ENCODE assay signal across 8 mouse cellular contexts in the genomic region with DNA sequence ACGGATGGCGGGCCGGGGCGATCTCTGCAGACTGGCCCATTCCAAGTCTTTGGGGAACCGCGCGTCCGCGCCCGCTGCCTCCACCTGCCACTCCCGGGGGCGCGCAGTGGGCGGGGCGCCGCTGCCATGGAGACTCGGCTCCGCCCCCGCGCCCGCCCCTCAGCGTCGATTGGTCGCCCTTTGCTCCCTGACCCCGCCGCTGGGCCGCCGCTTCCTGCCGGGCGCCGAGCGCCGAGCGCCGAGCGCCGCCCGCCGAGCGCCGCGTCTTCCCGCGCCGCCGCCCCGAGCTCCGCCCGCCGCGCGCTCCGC. TPM values are rescaled to one million over a fixed set of nuclear protein-coding genes. Genes with fewer than 3 reads are reported as not detected.
DNase-seq lines count a peak whose midpoint lies in the region; ATAC-seq and TF ChIP-seq lines count a peak whose summit lies in the region.

Gene Galnt2 (plus strand): TSS at position 216 of the 309 bp plus-strand sequence.

- WGBS in intestine, postnatal 0 days, result 1% methylated on average over 44 of the region's 53 CpGs
- 2% methylated on average over 48 of the region's 53 CpGs for WGBS in midbrain, embryonic 10.5 days

- intact Hi-C loops in left cerebral cortex, postnatal 36 days (cut with DNase I), result loop anchor here (5.0 kb wide), 4 partner anchors 51 to 179 kb away; no protein-coding TSS in a partner anchor

- H3K9ac ChIP-seq in intestine, postnatal 0 days (ENCODE audit: low read depth, low read length), result peak within 1 kb of the TSS; percentile 79

- peak within 1 kb of the TSS; percentile 74 for H3K4me2 ChIP-seq in intestine, postnatal 0 days (replicated peaks; ENCODE audit: low read depth)

- no peaks in the 10 kb centered on the region for H3K9me3 ChIP-seq in intestine, postnatal 0 days (ENCODE audit: control insufficient read depth)
- H3K9me3 ChIP-seq in midbrain, embryonic 10.5 days (replicated peaks), result no peaks in the 10 kb centered on the region

- H3K4me1 ChIP-seq in intestine, postnatal 0 days (replicated peaks; ENCODE audit: control insufficient read depth, insufficient read depth, low read length), result no peaks in the 10 kb centered on the region
- peaks cover 35% of the 10 kb centered on the region for H3K4me1 ChIP-seq in midbrain, embryonic 10.5 days

- peak; percentile 85 for ATAC-seq in intestine, postnatal 0 days

- DNase-seq in adrenal gland, adult 8-10 months, result peak; percentile 78
- peak; percentile 93 for DNase-seq in embryo, embryonic 11 days
- no peak for DNase-seq in gonadal fat pad, adult 2 months (ENCODE audit: low read depth)
- peak; percentile 89 to 92 for DNase-seq in left cerebral cortex, postnatal 36 days (ENCODE audit: low spot score in 2 of 2)
- DNase-seq in midbrain, embryonic 10.5 days (ENCODE audit: low spot score), result peak; percentile 87
- peak; percentile 95 for DNase-seq in right cerebral cortex, postnatal 4 days
- DNase-seq in yolk sac, embryonic 10.5 days (ENCODE audit: low spot score), result peak; percentile 78

- no peaks in the 10 kb centered on the region for H3K27me3 ChIP-seq in intestine, postnatal 0 days (replicated peaks; ENCODE audit: control insufficient read depth, insufficient read depth, low read length)
- no peaks in the 10 kb centered on the region for H3K27me3 ChIP-seq in midbrain, embryonic 10.5 days (ENCODE audit: low read depth, poor library complexity, severe bottlenecking)

- no peaks in the 10 kb centered on the region for H3K36me3 ChIP-seq in intestine, postnatal 0 days (ENCODE audit: control insufficient read depth, insufficient read depth)
- H3K36me3 ChIP-seq in midbrain, embryonic 10.5 days, result 0 out of 2 replicates have a peak, but pooled peaks cover 4% of the 10 kb centered on the region

- no peak for TF ChIP-seq CTCF in intestine, postnatal 0 days (IDR thresholded peaks at IDR 0.05; ENCODE audit: low read depth)

- H3K27ac ChIP-seq in intestine, postnatal 0 days (ENCODE audit: low read depth, low read length), result peak within 1 kb of the TSS; percentile 78
- H3K27ac ChIP-seq in midbrain, embryonic 10.5 days (replicated peaks), result peak within 1 kb of the TSS; percentile 91

- peak within 1 kb of the TSS; percentile 81 for H3K4me3 ChIP-seq in intestine, postnatal 0 days (ENCODE audit: low read depth, low read length)
- H3K4me3 ChIP-seq in midbrain, embryonic 10.5 days, result peak within 1 kb of the TSS; percentile 97

RNA-seq across cellular contexts. Expression of gene Galnt2, which starts in this region (rescaled TPM):
- total RNA-seq in adrenal gland, adult 8-10 months (2022), result 10 to 100 TPM; 47.0 to 66.5 (median 54.4) TPM
- 20.7 and 32.9 TPM in 2 replicates for polyA plus RNA-seq in gonadal fat pad, adult 2 months (2012; rRNA removed)
- 44.0 and 48.7 TPM in 2 replicates for polyA plus RNA-seq in intestine, postnatal 0 days (2015; fragmentation: Nextera tagmentation; extraction: Ambion mirVana)
- 10 to 100 TPM; 45.4 to 49.7 TPM for total RNA-seq in left cerebral cortex, postnatal 36 days (2021)
- polyA plus RNA-seq in midbrain, embryonic 10.5 days (2016; fragmentation: Nextera tagmentation; extraction: Ambion mirVana), result 35.3 and 47.5 TPM in 2 replicates
